Mouse (Mus musculus) liver, adult 2 months (tissue): ENCODE data around the gene Ube4b. TPM values are rescaled to one million over a fixed set of nuclear protein-coding genes. Genes with fewer than 3 reads are reported as not detected.

Experiments
- DNase-seq: peaks from one replicate; pipeline ENCODE4 v3.0.0-alpha.2; 2011; ENCODE audit warnings: low read depth, low spot score; ENCODE audit errors: extremely low read depth
- H3K27ac ChIP-seq: fragments of 200-500 bp; replicated peaks from 2 replicates; pipeline ENCODE4 v1.5.1; 2012; ENCODE audit warnings: low read depth, mild to moderate bottlenecking, control low read depth, inconsistent platforms, low read length; ENCODE audit not compliant: insufficient read depth
- H3K27me3 ChIP-seq: fragments of 200-500 bp; 2 replicates; pipeline ENCODE4 v1.6.1; 2012; ENCODE audit warnings: mild to moderate bottlenecking, moderate library complexity, low read length, inconsistent platforms; ENCODE audit not compliant: control insufficient read depth, insufficient read depth
- H3K36me3 ChIP-seq: fragments of 200-500 bp; 2 replicates; pipeline ENCODE4 v1.6.1; 2012; ENCODE audit warnings: low read length, inconsistent platforms; ENCODE audit not compliant: control insufficient read depth, insufficient read depth
- H3K4me1 ChIP-seq: fragments of 200-500 bp; 2 replicates; pipeline ENCODE4 v1.6.1; 2011; ENCODE audit warnings: low read length; ENCODE audit not compliant: control insufficient read depth, insufficient read depth
- H3K4me3 ChIP-seq: fragments of 200-500 bp; 2 replicates; pipeline ENCODE4 v1.5.1; 2011; ENCODE audit warnings: low read depth, mild to moderate bottlenecking, control low read depth, low read length, moderate library complexity; ENCODE audit not compliant: insufficient read depth
- H3K79me2 ChIP-seq: fragments of 200-500 bp; 2 replicates; pipeline ENCODE4 v1.6.1; 2012; ENCODE audit warnings: inconsistent platforms, mild to moderate bottlenecking, low read length, moderate library complexity; ENCODE audit not compliant: control insufficient read depth, insufficient read depth
- H3K9ac ChIP-seq: fragments of 200-500 bp; 2 replicates; pipeline ENCODE4 v1.6.1; 2012; ENCODE audit warnings: low read depth, mild to moderate bottlenecking, control low read depth, inconsistent platforms, low read length
- CTCF ChIP-seq: fragments of 200-500 bp; IDR thresholded peaks from 2 replicates; pipeline ENCODE4 v1.5.1; 2011; ENCODE audit warnings: low read depth, low read length, control low read depth
- POLR2A ChIP-seq: fragments of 200-500 bp; IDR thresholded peaks from 2 replicates; pipeline ENCODE4 v1.6.1; 2011; ENCODE audit warnings: low read length, control low read depth; ENCODE audit not compliant: insufficient read depth; ENCODE audit errors: extremely low read depth
- WGBS: fragments of 180-500 bp; shearing (Covaris S2); methylation state at CpG from one replicate; pipeline ENCODE4 v1.1.7; 2018; 5-methylcytosine and 5-hydroxymethylcytosine counted together
- polyA plus RNA-seq: library from polyadenylated mRNA; depleted of rRNA; stranded (reverse); fragments of >200 nt; gene quantifications from 2 replicates; pipeline ENCODE4 v1.2.3, GENCODE M21; 2012
- total RNA-seq: library from RNA; depleted of rRNA; stranded (reverse); fragments of >200 nt; gene quantifications from 2 replicates; pipeline ENCODE4 v1.2.3, GENCODE M21; 2014

Gene Ube4b
- total and polyA plus RNA-seq, 2 experiments: 23.3 to 30.0 TPM

GRCm38 (mm10) chr4:149322718-149323117 is 103.8 kb downstream of the Ube4b start:
- no peak for TF ChIP-seq CTCF
- TF ChIP-seq POLR2A: no peak
- Histone ChIP-seq H3K4me1 (peaks cover 4% of the 10 kb centered on the region), H3K27ac (no peak overlapping the region), H3K36me3 (peaks cover 2% of the 10 kb centered on the region; the same call in 1 of the 2 replicates), H3K4me3 (no peak overlapping the region), H3K9ac (no peak overlapping the region), H3K27me3 (no peaks in the 10 kb centered on the region), H3K79me2 (no peaks in the 10 kb centered on the region)
- WGBS: 82% methylated on average over 6 of the region's 6 CpGs
- no peak for DNase-seq

DNA sequence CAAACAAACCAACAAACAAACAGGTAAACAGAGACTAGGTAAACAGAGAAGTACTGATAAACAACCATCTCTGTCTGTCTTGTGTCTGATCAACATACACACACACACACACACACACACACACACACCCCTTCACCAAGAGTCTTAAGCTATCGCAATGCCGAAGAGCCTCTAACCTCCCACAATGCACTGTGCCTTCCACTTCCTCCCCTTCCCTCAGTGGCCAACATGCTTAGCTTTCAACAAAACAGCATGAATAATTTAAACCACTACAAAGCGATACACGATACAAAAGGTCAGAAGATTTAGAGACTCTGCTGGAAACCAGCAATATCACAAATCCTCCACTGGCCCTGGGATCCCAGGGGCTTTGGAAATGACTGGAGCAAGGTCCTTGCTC is 104.3 kb downstream of the Ube4b start:
- H3K36me3 ChIP-seq: no peaks in the 10 kb centered on the region
- TF ChIP-seq POLR2A: no peak
- TF ChIP-seq CTCF: no peak
- H3K4me3 ChIP-seq: no peak overlapping the region
- peaks cover 4% of the 10 kb centered on the region for H3K4me1 ChIP-seq
- no peak for DNase-seq
- H3K79me2 ChIP-seq: no peaks in the 10 kb centered on the region
- H3K9ac ChIP-seq: no peak overlapping the region
- 80% methylated on average over 4 of the region's 4 CpGs for WGBS
- no peak overlapping the region for H3K27ac ChIP-seq
- no peaks in the 10 kb centered on the region for H3K27me3 ChIP-seq

GRCm38 (mm10) chr4:149319088-149319487 is 107.5 kb downstream of the Ube4b start:
- no peak overlapping the region for H3K9ac ChIP-seq
- H3K4me3 ChIP-seq: no peak overlapping the region
- no peaks in the 10 kb centered on the region for H3K27me3 ChIP-seq
- DNase-seq: no peak
- H3K36me3 ChIP-seq: no peaks in the 10 kb centered on the region
- H3K27ac ChIP-seq: no peak overlapping the region
- peaks cover 4% of the 10 kb centered on the region for H3K4me1 ChIP-seq
- 68% methylated on average over 9 of the region's 9 CpGs for WGBS
- TF ChIP-seq CTCF (no peak), POLR2A (no peak)
- no peaks in the 10 kb centered on the region for H3K79me2 ChIP-seq

GRCm38 (mm10) chr4:149317387-149317786 is 109.2 kb downstream of the Ube4b start:
- H3K27ac ChIP-seq: no peak overlapping the region
- H3K4me3 ChIP-seq: no peak overlapping the region
- 80% methylated on average over 5 of the region's 5 CpGs for WGBS
- TF ChIP-seq POLR2A: no peak
- no peaks in the 10 kb centered on the region for H3K79me2 ChIP-seq
- DNase-seq: no peak
- no peaks in the 10 kb centered on the region for H3K36me3 ChIP-seq
- H3K9ac ChIP-seq: no peak overlapping the region
- H3K4me1 ChIP-seq: no peaks in the 10 kb centered on the region
- no peaks in the 10 kb centered on the region for H3K27me3 ChIP-seq

DNA sequence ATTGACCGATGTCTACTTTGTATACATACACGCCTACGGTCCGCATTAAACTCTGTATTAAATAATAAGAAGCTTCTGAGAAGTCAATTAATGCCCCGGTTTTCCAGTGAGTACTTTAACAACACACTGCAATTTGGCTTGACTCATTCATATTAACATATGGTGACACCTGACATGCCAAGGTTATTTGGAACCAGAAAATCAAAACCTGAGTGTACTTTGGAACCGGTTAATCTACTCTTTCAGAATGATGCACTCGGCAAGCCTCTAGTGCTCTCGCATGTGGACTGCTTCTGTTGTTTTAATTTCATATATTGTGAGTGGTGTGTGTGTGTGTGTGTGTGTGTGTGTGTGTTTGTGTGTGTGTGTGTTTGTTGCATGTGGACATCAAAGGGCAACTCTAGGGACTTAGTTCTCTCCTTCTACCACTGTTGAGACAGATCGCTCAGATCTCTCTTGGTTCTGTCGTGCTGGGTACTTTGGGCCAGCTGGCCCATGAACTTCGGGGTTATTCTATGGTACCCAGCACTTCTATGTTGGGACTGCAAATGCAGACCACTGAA is 112.2 kb downstream of the Ube4b start:
- Histone ChIP-seq H3K4me3 (no peak overlapping the region), H3K79me2 (no peaks in the 10 kb centered on the region), H3K27ac (no peak overlapping the region), H3K27me3 (no peaks in the 10 kb centered on the region), H3K36me3 (no peaks in the 10 kb centered on the region), H3K9ac (no peak overlapping the region), H3K4me1 (no peaks in the 10 kb centered on the region)
- TF ChIP-seq CTCF (no peak), POLR2A (no peak)
- DNase-seq: no peak
- 65% methylated on average over 11 of the region's 11 CpGs for WGBS

DNA sequence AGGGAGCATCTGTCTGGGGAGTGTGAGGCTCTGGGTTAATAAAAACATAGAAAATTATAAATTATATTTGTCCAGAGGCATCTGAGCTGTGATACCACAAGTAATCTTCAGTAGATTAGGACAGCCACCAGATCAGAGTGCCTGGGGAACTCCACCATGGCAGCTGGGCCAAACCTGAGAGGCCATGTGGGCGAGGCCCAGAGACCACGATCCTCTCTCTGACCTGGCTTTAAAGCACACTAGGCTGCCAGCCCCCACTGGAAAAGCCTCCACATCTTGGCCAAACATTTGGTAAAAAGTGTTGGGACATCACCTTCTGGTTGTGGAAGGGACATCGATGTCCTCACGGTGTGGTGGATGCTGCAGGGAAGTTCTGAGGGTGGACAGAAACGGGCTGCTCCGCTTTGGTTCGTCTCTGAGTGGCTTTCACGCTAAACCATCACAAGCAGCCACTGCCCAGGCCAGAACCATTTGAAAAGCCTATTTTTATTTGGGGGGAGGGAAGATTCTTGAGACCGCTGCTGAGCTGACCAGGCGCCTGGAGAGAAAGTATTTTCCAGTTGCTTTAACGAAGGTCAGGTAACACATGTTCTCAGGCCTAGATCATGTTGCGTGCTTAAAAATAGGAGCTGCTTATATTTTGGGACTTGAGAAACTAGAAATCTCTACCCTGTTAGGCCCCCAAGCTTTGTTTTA is 112.8 kb downstream of the Ube4b start:
- Histone ChIP-seq H3K4me1 (no peaks in the 10 kb centered on the region), H3K9ac (no peak overlapping the region), H3K27ac (no peak overlapping the region), H3K79me2 (no peaks in the 10 kb centered on the region), H3K4me3 (no peak overlapping the region), H3K27me3 (no peaks in the 10 kb centered on the region), H3K36me3 (no peaks in the 10 kb centered on the region)
- 94% methylated on average over 12 of the region's 12 CpGs for WGBS
- DNase-seq: no peak
- TF ChIP-seq POLR2A (no peak), CTCF (no peak)
